Mouse (Mus musculus) left cerebral cortex, adult 11 months (tissue): ENCODE results near the gene Mcoln1.
A peak's percentile ranks its signal among the peaks of the same experiment; 100 is the strongest.

Source experiments
- DNase-seq: peaks from one replicate; pipeline ENCODE4 v3.0.0; 2022; ENCODE audit warnings: low spot score

Gene Mcoln1

GRCm38 (mm10) chr8:3498583-3498982 lies 1.7 kb upstream of the Mcoln1 start:
- DNase-seq, result no peak

GRCm38 (mm10) chr8:3499751-3500150 lies 506 bp upstream of the Mcoln1 start:
- no peak for DNase-seq

- no peak for DNase-seq
These were observed 2.0 kb downstream of the Mcoln1 start for GRCm38 (mm10) chr8:3502217-3502616.

- DNase-seq, result no peak
These were observed 7.9 kb downstream of the Mcoln1 start for GRCm38 (mm10) chr8:3507979-3508754.

GRCm38 (mm10) chr8:3514681-3515247 lies 14.5 kb downstream of the Mcoln1 start:
- no peak for DNase-seq

GRCm38 (mm10) chr8:3515260-3515671 lies 15.0 kb downstream of the Mcoln1 start, which contains the start of gene Pnpla6:
Gene Pnpla6, plus strand, starts transcription at chr8:3515384.
- peak; percentile 84 for DNase-seq

- no peak for DNase-seq
These were observed 15.6 kb downstream of the Mcoln1 start for GRCm38 (mm10) chr8:3515771-3516417.

- DNase-seq, result peak; percentile 94
These were observed 16.3 kb downstream of the Mcoln1 start for GRCm38 (mm10) chr8:3516450-3517116.

GRCm38 (mm10) chr8:3517117-3517495 lies 16.8 kb downstream of the Mcoln1 start:
- no peak for DNase-seq

GRCm38 (mm10) chr8:3522007-3522697 lies 21.9 kb downstream of the Mcoln1 start:
- no peak for DNase-seq

- DNase-seq, result no peak
These were observed 30.6 kb downstream of the Mcoln1 start for GRCm38 (mm10) chr8:3530816-3531215.

- DNase-seq, result no peak
These were observed 31.7 kb downstream of the Mcoln1 start for GRCm38 (mm10) chr8:3531936-3532335.

GRCm38 (mm10) chr8:3536053-3536841 lies 36.0 kb downstream of the Mcoln1 start:
- DNase-seq, result no peak

GRCm38 (mm10) chr8:3536940-3537339 lies 36.7 kb downstream of the Mcoln1 start:
- DNase-seq, result no peak

- no peak for DNase-seq
These were observed 37.4 kb downstream of the Mcoln1 start for GRCm38 (mm10) chr8:3537666-3538065.

- DNase-seq, result no peak
These were observed 38.9 kb downstream of the Mcoln1 start for GRCm38 (mm10) chr8:3539146-3539545.

GRCm38 (mm10) chr8:3540076-3540475 lies 39.8 kb downstream of the Mcoln1 start:
- no peak for DNase-seq

- no peak for DNase-seq
These were observed 46.3 kb downstream of the Mcoln1 start for GRCm38 (mm10) chr8:3546511-3546910.

GRCm38 (mm10) chr8:3552240-3552639 lies 52.0 kb downstream of the Mcoln1 start:
- no peak for DNase-seq

- DNase-seq, result no peak
These were observed 55.9 kb downstream of the Mcoln1 start for GRCm38 (mm10) chr8:3556114-3556513.
